Mouse (Mus musculus): ENCODE data around the gene Ttc4.
A peak's percentile ranks its signal among the peaks of the same experiment; 100 is the strongest.

Ttc4 gene

DNA sequence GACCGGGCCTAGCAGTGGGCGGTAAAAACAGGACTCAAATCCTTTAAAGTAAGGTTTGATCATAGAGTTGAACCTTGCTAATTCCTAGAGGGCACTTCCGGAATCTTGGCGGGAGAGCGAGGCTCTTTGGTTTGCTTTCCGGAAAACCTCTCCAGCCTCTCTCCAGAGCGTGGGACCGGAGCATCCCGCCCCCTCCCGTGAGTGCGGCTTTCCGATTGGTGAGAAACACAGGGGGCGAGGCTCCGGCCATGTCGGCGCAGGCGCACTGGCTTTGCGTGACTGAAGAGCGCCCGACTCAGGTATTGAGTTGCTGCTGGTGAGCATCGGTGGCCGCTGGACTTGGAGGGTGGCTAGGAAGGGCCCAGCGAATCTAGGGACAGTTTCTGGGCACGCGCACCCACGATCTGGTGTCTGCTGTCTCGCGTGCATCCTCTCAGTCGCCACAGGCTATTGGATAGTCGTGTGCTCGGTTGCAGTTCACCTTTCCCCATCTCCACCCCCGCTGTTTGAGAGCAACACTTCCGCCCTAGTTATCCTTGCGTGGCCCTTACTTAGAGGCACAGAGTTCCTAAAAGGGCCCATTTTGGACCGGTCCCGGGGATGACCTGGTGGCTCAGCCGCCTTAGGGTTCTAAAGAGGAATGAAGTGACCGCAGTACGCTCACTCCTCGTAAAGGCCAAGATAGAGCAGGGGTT is 27.8 kb downstream of the Ttc4 start, which contains the start of gene Pars2:
TSS of gene Pars2 (plus strand) at position 237 of the 695 bp plus-strand sequence.
- DNase-seq (ENCODE audit: low spot score): peak; percentile 99

DNA sequence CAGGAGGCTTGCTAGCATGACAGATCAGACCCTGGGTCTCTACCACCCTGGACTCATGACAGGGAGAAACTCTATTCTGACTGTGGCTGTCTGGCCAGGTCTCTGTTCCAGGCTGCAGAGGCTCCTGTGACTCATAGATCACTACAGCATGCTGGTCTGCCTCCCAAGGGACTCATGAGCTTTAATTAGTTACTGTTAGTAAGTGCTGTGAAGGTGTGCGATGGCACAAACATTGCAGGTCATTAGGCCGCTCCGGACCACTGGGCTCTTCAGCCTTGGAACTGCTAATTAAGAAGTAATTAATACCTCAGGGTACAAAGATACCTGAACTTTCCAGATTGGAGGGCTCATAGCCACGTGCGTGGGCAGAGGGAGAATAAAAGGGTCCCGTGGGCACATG is 31.6 kb downstream of the Ttc4 start:
- DNase-seq (ENCODE audit: low spot score): no peak

DNA sequence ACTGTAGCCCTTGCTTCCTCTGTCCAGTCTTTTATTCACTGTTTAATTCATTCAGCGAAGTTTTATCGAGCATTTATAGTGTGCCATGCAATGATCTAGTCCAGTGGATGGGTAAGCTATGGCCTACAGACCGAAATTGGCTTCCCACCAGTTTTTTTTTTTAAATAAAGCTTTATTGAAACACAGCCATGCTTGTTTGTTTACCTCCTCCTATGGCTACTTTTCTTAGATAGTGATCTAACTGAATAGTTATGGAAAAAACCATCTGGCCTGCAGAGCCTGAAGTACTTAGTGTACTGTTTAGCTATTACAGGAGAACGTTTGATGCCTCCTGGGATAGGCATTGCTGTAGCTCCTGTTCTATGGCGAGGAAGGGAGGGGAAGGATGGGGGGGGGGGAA is 32.9 kb downstream of the Ttc4 start:
- DNase-seq (ENCODE audit: low spot score): no peak

DNA sequence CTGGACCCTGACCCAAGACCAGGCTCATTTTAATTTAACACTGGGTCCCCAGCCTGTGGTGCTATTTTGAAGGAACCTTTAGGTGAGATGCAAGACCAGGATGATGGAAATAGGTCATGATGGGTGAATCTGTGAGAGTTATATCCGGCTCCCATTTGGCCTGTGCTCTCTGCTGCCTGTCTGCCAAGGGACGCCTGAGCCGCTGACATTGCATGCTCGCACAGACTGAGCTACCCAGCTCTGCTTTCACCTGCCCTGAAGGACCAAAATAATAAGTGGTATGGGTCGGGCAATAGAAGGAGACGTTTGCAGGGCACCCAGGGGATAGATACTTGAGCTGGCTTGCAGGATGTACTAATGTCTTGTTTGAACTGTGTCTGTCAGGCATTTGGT is 34.5 kb downstream of the Ttc4 start:
- no peak for DNase-seq (ENCODE audit: low spot score)

DNA sequence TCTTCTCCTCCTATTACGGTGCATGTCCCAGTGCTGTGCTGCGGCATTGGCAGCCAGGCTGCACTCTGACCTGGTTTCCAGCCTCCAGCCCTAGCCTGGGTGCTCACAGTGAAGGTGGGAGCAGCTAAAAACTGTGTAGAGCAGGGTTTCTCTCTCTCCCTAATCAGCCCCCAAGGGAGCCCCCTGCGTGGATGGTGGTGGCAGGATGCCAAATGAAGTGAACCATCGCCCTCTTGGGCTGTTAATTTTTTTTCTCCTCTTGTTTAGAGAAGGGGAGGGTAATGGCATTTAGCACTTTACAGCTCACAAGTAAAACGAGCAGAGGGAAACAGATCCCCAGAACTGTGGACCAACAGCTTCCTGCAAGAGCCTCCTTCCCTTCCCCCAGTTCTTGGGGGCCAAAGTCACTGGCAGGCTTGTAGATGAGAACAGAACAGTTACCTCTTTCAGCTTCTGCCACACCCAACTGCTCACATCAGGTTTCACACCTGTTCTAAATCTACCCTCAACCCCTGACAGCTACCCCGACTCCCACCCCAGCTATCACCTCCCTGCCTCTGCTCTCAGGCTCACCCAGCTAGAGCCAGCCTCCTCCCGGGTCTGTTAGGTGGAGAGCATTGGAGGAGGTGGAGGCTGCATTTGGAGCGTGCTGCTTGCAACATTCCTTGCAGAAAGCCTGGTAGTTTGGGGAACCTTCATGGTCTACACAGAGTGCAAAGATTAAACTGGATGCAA is 35.1 kb downstream of the Ttc4 start:
- no peak for DNase-seq (ENCODE audit: low spot score)

DNA sequence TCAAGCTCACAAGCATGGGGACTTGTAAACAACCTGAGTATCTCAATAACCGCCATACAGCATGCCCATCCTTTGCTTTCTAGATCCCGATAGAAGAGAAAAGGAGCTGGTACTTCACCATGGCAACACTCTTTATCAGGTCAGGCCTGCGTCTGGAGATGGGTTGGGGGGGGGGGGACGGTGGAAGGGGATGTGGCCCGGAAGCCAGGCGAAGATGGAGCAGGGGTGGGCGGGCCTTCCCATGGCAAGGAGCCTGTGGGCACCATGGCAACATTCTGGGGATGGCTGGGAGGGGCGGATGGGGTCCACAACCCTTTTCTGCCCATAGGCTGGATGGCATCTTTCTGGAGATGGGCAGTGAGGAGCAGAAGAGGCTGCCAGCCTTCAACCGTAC is 44.7 kb downstream of the Ttc4 start:
- DNase-seq (ENCODE audit: low spot score): no peak

DNA sequence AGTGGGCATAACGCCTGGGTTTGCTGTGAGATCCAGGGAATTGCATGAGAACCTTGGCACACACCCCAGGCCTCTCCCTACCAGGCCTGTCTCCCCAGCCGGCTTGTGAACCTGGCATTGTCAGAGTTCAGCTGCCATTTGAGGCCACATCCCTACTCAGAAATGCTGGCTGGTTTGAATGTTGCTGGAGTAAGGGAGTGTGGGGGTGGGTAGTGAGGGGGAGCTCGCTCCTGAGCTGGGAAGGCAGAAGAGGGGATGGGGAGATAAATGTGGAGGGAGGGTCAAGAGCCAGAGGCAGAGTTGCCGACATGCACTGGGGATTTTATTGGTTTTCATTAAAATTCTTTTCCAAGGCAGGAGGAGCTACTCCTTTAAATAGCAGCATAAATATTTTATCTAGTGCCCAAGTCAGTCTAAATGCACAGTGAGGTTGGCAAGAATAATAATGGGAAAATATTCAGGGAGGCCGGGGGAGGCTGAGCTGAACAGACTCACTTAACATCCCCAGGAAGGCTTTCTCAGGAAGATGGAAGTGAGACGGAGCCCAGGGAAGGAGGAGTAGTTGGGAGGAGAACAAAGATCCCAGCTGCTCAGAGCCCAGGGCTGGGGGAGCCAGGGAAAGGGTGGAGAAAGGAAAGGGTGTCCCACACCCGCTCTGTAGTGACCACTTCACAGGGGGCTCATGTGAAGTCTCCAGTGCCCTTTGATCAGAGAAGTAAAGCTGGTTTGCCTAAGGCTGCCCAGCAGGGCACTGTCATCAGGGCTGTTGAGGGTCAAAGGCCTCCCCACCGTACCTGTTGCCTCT is 45.3 kb downstream of the Ttc4 start:
- no peak for DNase-seq (ENCODE audit: low spot score)

DNA sequence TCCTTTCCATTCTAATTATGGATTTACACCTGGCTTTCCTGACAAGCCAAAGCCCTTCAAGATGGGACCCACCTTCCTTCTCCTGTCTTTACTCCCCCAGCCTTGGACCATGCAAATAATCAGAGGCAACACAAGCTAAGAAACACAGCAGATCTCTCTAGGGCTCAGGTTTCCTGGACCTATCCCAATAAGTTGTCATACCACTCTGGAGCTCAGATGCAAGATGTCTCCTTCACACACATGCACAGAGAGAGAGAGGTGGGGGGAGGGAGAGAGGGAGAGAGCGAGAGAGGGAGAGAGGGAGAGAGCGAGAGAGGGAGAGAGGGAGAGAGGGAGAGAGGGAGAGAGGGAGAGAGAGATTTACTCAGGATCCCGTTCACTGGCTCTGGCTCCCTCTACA is 46.4 kb downstream of the Ttc4 start:
- DNase-seq (ENCODE audit: low spot score): no peak

DNA sequence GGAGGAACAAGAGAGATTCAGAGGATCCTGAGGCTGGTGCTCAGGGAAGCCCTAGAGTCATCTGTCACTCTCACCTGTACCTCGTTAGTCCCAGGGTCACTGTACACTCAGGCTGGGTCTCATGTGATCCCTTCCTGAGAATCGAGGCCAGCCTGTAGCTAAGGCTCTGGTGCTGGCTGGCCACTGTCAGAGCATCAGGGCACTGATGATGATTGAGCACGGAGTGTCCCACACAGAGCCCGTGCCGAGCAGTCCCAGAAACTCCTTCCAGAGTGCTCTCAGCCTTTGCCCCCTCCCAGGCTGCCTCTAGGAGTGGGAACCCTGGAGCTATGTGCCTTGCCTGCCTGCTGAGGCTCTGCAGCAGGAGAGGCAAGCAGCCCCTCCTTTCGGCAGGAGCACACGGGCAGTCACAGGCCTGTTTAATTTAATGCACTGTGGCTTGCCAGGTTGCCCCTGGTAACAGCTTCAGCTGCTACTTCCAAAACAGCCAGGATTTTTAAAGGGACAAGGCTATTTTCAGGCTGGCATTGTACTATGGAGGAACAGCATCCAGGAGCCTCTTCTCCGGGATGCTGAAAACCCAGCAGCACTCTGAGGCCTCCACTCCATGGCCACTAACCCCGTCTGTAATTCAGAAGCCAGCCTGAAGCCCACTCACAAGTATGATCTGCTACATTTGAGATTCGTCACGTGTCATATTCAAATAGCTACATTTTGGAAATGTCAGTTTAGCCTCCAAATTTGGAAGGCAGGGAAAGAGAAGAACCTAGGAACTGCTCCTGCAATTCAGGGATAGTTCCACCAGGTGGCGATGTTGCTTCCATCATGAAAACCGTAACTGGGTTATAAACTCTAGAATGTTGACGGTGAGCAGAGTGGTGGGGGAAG is 48.2 kb downstream of the Ttc4 start:
- DNase-seq (ENCODE audit: low spot score): peak; percentile 84

DNA sequence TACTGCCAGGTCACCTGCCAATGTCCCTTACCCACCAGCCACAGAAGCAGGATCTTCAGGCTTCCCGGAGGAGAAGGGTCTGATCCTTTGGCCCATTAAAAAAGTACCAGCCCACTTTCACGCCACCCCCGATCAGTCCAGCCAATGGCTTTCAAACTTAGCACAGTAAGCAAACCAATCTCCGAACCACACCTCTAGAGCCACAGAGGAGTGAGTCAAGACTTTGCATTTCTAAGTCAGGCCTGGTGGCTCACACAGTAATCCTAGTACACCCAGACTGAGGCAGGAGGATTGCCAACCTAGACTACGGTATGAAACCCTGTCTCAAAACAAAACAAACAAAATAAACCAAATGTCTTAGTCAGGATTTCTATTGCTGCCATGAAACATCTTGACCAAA is 49.4 kb downstream of the Ttc4 start:
- DNase-seq (ENCODE audit: low spot score): no peak

DNA sequence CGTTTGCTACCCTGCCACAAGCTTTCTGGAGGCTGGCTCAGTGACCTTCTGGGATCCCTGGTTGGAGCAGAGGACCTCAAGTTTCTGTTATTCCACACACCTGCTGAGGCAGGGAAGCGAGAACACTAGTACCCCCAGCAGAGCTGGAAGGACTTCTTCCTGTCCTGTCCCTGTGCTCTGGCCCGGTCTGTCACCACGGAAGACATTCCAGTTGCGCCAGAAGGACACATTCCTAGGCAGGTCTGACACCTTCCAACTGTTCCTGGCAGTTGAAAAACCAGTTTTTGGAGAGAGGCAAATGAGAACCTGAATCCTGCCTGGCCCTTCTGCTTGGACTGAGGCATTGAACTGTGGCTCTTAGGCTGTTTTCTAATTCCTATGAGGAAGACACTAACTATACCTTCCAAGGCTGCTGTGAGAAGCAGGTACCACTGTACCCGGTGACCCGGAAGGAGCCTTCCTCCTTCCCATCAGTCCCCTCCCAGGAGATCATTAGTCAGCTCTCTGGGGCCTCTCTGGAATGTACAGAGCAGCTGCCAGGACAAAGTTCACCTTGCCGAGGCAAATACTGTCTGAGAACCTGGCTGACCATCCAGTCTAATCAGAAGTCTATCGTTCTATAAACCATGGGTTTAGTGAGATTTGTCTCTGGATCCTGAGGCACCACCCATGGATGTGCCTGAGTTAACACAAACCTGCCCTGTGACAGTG is 49.9 kb downstream of the Ttc4 start:
- DNase-seq (ENCODE audit: low spot score): no peak

DNA sequence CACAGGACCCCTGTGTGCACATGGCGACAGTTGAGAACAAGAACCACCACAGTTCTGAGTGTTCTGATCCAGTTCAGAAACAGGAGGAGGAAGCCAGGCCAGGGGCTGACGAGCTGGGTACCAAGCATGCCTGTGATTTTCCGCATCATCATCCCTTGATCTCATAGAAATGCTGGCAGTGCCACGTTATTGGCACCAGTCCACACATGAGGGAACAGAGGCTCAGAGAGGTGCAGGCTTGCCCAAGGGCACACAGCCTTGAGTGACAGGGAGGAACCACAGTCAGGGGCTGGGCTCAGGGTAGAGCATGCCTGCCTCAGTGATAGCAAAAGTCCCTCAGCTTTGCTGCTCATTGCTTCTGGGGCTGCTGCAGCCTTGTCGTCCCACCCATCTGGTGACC is 50.9 kb downstream of the Ttc4 start:
- DNase-seq (ENCODE audit: low spot score): no peak

DNA sequence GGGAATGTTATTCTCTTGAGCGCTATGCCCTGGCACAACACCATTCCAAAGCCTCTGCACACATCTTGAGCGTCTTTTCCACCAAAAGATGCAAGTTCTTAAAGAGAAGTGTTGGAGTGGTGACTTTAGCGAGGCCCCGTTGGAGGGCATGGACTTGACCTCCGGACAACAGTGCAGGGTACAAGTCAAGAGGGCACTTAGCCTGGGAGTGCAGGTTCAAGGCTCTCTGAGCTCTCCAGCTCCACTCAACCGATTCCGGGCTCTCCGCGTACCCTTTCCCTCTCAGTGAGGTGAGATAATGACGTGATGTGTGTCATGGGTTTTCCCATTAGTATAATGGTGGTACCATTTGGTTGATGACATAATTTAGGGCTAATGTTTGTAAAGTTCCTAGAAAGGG is 54.5 kb downstream of the Ttc4 start:
- no peak for DNase-seq (ENCODE audit: low spot score)

DNA sequence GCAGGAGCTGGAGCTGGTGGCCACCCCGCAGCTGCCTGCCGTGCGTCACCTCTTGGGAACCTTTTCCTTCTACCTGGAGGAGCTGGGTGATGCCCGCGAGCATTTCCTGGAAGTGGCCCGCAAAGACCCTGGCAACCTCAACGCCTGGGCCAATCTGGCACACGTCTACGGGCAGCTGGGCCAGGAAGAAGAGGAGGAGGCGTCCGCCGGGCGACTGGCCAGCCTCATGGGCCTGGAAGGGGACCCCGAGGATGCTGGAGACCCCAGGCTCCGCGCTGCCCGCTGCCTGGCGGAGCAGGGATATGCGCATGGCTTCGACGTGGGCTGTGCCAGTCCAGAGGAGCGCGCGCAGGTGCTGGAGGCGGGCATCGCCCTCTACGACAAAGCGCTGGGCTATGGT is 56.0 kb downstream of the Ttc4 start:
- DNase-seq (ENCODE audit: low spot score): no peak

DNA sequence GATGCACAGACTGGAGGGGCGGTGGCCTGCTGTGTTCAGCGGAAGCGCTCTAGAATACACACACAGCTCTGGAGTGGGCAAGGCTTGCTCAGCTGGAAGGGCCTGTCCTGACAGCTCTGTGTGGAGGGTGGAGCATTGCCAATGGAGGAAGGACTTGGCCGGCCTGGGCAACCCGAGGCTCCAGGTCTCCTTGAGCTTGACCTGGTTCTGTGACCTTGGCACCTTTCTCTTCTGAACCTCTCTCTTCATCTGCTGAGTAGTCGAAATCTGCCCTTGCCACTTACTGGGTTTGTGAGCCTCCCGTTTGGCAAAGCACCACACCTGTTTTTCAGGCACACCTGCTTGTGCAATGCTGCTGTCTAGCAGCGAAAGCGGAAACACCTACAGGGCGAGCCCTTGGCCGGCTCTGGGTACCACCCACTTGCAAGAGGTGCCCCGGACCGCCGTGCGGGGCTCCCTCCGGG is 56.7 kb downstream of the Ttc4 start, which contains the start of gene Ttc22:
TSS of gene Ttc22 (plus strand) at position 403 of the 464 bp plus-strand sequence.
- DNase-seq (ENCODE audit: low spot score): no peak

DNA sequence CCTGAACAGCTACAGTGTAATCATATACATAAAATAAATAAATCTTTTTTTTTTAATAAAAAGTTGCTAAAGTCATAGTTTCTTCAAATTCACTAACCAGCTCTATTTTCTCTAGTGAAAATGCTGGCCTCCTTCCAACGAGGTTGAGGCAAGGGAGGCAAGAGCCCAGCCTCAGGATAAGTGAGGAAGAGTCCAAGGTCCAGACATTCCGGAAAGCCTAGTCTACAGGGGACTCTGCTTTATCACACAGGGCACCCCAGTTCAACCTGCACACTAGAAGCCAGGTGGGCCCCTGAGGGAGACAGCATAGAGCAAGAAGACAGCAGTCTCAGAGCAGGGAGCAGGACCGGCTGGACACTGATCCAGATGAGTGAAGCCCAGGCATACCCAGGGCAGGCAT is 57.3 kb downstream of the Ttc4 start:
- DNase-seq (ENCODE audit: low spot score): no peak

DNA sequence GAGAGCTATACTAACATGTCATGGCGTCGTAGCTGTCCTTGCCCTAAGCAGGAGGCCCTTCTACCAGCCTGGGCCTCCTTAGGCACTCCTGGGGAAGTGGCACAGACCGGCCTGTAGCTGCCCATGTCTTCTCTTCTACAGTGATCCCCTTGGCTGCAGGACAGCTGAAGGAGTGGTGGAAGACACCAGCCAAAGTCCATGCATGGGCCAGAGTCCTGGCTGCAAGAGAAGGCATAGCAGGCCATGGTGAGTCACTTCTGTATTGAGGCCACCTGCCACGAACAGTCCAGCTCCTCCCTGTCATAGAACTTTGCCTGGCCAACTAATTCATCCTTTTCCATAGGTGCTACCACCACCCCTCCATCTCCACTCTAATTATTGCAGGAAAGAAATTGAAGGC is 59.8 kb downstream of the Ttc4 start:
- no peak for DNase-seq (ENCODE audit: low spot score)

DNA sequence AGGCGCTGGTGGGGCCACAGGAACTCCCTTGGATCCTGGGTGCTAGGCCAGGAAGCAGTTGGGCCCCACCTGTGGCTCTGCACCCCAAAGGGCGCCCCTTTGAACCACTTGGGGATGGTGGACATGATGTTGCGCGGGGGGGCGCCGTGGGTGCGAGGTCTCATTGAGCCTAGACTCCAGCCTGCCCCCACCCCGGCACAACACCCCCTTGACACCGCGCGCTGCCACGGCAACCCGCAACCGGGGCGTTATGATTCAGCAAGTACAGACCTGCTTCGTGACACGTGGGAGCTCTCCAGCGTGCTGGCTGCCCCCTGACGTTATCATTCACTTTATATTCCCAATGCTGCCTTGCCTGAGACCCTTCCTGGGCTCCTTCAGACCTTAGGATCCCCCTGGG is 61.7 kb downstream of the Ttc4 start, which contains the start of gene Lexm:
TSS of gene Lexm (minus strand) at position 186 of the 400 bp plus-strand sequence.
- DNase-seq (ENCODE audit: low spot score): peak; percentile 55

DNA sequence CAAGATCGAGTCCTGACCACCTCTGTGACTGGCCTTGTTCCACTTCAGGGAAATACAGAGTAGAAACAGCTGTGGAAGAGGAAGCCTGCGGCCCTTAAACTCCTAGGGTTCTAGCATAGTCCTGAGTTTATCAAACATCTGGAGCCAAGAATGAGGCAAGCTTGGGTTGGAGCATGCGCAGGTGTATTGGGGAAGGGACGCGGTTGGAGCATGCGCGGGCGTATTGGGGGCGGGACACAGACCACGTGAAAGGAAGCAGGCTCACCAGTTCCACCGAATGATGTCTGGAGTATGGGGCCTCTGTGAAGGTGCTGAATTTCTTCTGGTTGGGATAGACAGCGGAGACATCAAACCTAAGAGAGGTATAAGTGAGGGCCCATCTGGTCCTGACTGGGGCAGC is 63.1 kb downstream of the Ttc4 start:
- DNase-seq (ENCODE audit: low spot score): no peak

DNA sequence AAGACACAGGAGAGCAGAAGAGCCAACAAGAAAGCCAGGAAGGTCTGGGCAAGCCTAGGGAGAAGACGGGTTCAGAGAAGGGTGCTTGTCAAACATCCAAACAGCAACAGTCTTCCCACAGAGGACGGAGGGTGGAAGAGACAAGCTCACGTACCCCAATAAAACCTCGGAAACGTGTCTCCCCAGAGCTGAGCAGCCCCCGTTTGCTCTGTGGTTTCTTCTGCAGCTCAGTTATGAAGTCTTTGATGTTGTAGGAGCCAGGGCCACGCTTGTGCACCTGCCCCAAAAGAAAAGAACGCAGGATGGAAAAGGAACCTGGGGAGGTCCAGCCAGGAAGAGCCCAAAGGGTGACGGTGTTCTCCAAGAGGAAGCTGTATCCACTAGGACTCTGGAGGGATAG is 63.9 kb downstream of the Ttc4 start:
- no peak for DNase-seq (ENCODE audit: low spot score)

DNA sequence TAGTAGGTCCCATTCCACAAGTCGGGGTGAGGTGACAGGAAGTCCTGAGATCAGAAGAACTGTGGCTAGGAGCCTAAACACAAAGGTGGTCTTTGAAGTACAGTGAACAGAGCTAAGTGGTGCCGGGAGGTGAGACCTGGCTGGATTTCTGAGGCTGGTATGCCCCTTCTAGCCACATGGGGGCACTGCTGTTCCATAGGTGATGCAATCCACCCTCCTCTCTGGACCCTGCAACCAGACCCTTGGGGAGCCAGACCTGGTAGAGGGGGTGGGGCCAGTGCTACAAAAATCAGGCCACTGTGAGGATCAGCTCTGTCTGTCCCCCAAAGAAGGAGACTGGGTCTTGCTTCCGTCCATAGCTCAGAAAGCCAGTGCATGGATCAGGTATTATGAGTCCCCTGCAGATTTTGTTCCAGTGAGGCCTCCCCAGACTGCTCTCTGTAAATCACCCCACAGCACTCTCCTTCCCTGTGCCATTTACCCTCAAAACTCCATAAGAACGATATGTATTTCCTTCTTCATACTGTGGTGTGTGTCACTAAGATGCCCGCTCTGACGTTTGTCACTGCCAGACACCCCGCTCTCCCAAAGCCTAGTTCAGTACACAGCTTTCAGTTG is 64.5 kb downstream of the Ttc4 start:
- DNase-seq (ENCODE audit: low spot score): peak; percentile 87
